Mouse (Mus musculus) forebrain, embryonic 10.5 days (tissue): ENCODE results near the gene Car5b. TPM values are rescaled to one million over a fixed set of nuclear protein-coding genes. Genes with fewer than 3 reads are reported as not detected.

Experiments
- DNase-seq: peaks from one replicate; pipeline ENCODE4 v3.0.0-alpha.2; 2017; ENCODE audit warnings: low spot score; ENCODE audit errors: extremely low spot score
- H3K27ac ChIP-seq: fragments of 300-500 bp; sonication (generic); 2 replicates; pipeline ENCODE4 v1.5.1; 2016; ENCODE audit warnings: mild to moderate bottlenecking
- H3K27me3 ChIP-seq: fragments of 300-500 bp; sonication (generic); 2 replicates; pipeline ENCODE4 v1.6.1; 2016; ENCODE audit warnings: mild to moderate bottlenecking; ENCODE audit not compliant: poor library complexity, severe bottlenecking
- H3K36me3 ChIP-seq: fragments of 300-500 bp; sonication (generic); replicated peaks from 2 replicates; pipeline ENCODE4 v1.6.1; 2016; ENCODE audit warnings: mild to moderate bottlenecking, moderate library complexity
- H3K4me1 ChIP-seq: fragments of 300-500 bp; sonication (generic); 2 replicates; pipeline ENCODE4 v1.6.1; 2016
- H3K4me3 ChIP-seq: fragments of 300-500 bp; sonication (generic); 2 replicates; pipeline ENCODE4 v1.5.1; 2016; ENCODE audit warnings: mild to moderate bottlenecking, moderate library complexity
- H3K9me3 ChIP-seq: fragments of 300-500 bp; sonication (generic); 2 replicates; pipeline ENCODE4 v1.6.1; 2016; ENCODE audit warnings: mild to moderate bottlenecking, moderate library complexity
- WGBS: fragments of 180-500 bp; shearing (Covaris S2); methylation state at CpG from one replicate; pipeline ENCODE4 v1.1.7; 2016; 5-methylcytosine and 5-hydroxymethylcytosine counted together
- polyA plus RNA-seq: library from polyadenylated mRNA; unstranded; fragments of >200 nt; fragmentation: Nextera tagmentation; extraction: Ambion mirVana; gene quantifications from 2 replicates; pipeline ENCODE4 v1.2.1, GENCODE M21; 2016

Gene Car5b
- polyA plus RNA-seq, 1 experiment from 2014 or later: 0.15 TPM

DNA sequence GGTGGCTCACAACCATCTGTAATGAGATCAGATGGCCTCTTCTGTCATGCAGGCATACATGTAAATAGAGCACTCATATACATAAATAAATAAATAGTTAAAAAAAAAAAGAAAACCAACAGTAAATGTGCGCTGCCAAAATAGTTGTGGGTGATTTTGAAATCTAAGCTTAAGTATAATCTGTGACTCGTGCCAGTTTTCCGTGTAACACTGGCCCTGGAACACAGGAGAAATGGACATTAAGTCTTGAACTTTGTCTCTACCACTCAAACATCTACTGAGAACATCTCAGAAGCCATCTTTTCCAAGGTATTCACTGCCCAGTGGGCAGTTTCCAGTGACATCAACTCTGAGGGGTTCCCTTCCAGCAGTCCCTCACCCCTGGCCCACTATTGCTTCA, 12.2 kb downstream of the Car5b start:
- Histone ChIP-seq H3K4me1 (no peaks in the 10 kb centered on the region), H3K4me3 (no peak overlapping the region), H3K27me3 (peaks cover 78% of the 10 kb centered on the region), H3K9me3 (no peaks in the 10 kb centered on the region), H3K36me3 (no peaks in the 10 kb centered on the region), H3K27ac (no peak overlapping the region)
- DNase-seq: no peak
- WGBS: 94% methylated on average over 3 of the region's 3 CpGs

DNA sequence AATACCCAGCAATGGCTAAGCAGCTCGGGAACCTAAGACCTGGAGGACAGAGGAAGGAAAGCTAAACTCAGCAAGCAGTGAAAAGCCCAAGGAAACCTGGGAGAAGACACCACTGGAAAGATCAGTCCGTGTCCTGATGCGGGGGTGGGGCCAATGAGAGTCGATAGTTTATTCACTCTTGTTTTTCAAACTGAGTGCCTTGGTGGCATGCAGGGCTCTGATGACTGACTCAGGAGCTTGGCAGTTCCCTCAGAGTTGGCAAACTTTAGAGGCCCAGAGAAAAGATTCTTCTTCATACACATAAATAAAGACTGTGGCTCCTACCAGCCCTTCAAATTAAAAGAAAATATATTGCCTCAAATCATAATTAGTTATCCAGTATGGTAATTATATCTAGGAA, 12.8 kb downstream of the Car5b start:
- DNase-seq: no peak
- no peaks in the 10 kb centered on the region for H3K4me1 ChIP-seq
- no peaks in the 10 kb centered on the region for H3K36me3 ChIP-seq
- 80% methylated on average over 4 of the region's 4 CpGs for WGBS
- no peak overlapping the region for H3K27ac ChIP-seq
- no peak overlapping the region for H3K4me3 ChIP-seq
- no peaks in the 10 kb centered on the region for H3K9me3 ChIP-seq
- H3K27me3 ChIP-seq: peaks cover 83% of the 10 kb centered on the region

DNA sequence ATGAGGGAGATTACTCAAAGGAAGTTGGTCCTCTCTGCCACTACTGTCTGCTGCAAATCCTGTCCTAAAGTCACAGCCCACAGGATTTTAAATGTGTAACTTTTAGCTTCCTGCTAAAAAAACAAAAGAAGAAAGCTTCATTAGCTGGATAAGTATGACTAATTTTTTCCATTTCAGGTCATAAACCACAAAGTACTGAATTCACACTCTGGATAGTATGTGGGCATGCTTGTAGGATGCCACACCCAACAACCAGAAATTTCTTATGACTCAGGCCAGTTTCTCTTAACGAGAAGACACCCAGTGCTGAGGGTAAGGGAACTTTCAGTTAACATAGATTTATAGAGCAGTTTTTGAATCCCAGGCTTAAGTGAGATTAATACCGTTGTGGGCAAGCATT, 14.5 kb downstream of the Car5b start:
- WGBS: 85% methylated on average over 2 of the region's 2 CpGs
- Histone ChIP-seq H3K27me3 (peaks cover 78% of the 10 kb centered on the region), H3K36me3 (no peaks in the 10 kb centered on the region), H3K4me1 (no peaks in the 10 kb centered on the region), H3K27ac (no peak overlapping the region), H3K9me3 (no peaks in the 10 kb centered on the region), H3K4me3 (no peak overlapping the region)
- DNase-seq: no peak

DNA sequence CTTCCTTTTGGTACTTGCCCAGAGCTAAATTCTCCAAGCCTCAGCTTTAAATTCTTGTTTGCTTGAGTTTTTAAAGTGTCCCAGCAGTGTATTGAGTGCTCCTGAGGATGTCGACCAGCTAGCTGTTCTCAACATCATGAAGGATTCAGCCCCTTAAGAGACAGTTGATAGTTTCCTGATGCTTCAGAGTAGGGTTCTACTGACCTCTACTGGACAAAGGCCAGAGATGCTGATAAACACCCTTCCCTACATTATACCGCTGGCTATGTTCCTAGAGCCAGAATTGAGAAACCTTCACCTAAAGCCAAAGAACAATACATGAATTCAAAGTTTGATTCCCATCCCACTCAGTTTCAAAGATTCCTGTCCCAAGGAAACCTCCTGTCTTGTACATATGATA, 23.0 kb downstream of the Car5b start:
- H3K9me3 ChIP-seq: no peaks in the 10 kb centered on the region
- WGBS: 33% methylated on average over 2 of the region's 2 CpGs
- no peak overlapping the region for H3K27ac ChIP-seq
- DNase-seq: no peak
- H3K27me3 ChIP-seq: peaks cover 77% of the 10 kb centered on the region
- no peak overlapping the region for H3K4me3 ChIP-seq
- H3K36me3 ChIP-seq: no peaks in the 10 kb centered on the region
- H3K4me1 ChIP-seq: no peaks in the 10 kb centered on the region

DNA sequence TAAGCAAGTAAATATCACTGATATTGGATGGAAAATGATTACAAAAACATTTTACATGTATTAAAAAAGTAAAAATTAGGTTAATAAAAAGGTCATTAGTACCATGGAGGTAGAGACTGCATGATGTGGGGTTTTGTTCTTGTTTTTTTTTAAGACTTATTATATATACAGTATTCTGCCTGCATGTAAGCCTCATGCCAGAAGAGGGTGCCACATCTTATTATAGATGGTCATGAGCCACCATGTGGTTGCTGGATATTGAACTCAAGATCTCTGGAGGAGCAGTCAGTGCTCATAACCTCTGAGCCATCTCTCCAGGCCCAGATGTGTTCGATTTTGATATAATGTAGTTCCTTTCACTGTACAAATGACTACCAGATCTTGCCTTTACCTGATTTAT, 27.9 kb downstream of the Car5b start:
- Histone ChIP-seq H3K36me3 (no peaks in the 10 kb centered on the region), H3K9me3 (no peaks in the 10 kb centered on the region), H3K4me1 (no peaks in the 10 kb centered on the region), H3K27me3 (peaks cover 87% of the 10 kb centered on the region), H3K27ac (no peak overlapping the region), H3K4me3 (no peak overlapping the region)
- DNase-seq: no peak
- 86% methylated on average over 1 of the region's 1 CpGs for WGBS

DNA sequence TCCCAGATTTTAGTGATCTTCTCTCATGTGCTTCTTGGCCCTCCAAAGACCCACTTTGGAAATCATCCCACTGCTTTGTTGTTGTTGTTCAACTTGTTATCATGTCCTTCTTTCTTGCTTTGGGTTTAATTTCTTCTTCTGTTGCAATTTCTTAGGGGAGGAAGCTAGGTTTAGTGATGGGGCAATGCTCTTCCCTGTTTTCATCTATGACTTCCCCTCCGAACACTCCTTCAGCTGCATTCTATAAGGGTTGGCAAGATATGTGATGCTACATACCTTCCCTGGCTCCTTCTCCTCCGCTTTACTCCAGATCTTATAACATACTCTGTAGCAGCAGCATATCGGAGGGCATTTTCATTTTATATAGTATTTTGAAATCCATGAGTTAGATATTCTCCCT, 31.0 kb downstream of the Car5b start:
- Histone ChIP-seq H3K36me3 (no peaks in the 10 kb centered on the region), H3K4me1 (no peaks in the 10 kb centered on the region), H3K4me3 (no peak overlapping the region), H3K9me3 (no peaks in the 10 kb centered on the region), H3K27me3 (peaks cover 80% of the 10 kb centered on the region), H3K27ac (no peak overlapping the region)
- DNase-seq: no peak
- WGBS: 91% methylated on average over 3 of the region's 3 CpGs

DNA sequence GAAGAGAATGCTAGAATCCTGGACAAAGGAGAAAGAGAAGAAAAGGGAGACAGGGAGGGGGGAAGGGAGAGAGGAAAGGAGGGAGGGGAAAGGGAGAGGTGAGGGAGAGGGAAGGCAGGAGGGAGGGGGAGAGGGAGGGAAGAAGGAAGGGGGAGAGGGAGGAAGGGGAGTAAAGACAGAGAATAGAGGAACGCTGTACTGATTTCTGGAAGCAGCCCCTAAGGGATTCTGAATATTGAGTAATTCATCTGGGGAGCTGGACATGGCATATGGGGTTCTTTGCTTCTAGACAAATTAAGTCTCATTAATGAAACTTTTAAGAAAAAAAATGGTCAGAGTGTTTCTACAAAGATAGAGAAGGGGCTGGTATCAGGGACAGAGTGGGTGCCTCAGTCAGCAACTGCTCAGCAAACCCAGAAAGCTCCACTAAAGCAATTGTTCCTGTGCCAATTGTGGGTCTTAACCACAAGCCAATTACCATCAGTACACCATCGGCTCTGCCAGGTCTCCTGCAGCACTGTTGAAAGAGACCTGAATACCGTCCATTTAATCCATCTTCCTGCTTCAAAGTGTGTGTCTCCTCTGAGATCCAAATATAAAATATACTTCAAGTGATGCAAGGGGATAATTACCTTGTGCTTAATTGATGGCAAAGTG, 40.0 kb downstream of the Car5b start:
- no peak overlapping the region for H3K4me3 ChIP-seq
- H3K4me1 ChIP-seq: no peaks in the 10 kb centered on the region
- no peak for DNase-seq
- H3K36me3 ChIP-seq: no peaks in the 10 kb centered on the region
- H3K27ac ChIP-seq: no peak overlapping the region
- no peaks in the 10 kb centered on the region for H3K9me3 ChIP-seq
- H3K27me3 ChIP-seq: peaks cover 52% of the 10 kb centered on the region
- 72% methylated on average over 3 of the region's 3 CpGs for WGBS

DNA sequence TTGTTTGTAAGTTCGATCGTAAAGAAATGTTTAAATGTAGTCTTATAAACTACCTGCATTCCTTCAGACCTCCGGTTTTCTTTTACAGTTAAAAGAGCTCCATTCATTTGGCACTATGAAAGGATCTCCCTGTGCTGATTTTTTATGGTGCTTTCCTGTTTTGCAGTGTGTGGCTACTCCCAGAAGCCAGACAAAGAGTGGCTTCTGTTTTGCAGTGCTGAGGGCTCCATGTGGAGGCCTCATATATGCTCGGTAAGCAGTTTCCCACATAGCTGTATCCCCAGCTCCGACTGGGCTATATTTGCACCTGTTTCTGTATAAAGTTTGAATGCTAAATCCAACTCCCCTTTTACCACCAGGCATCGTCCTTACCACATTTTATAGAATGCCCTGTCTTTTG, 45.7 kb downstream of the Car5b start:
- WGBS: 85% methylated on average over 6 of the region's 6 CpGs
- H3K9me3 ChIP-seq: no peaks in the 10 kb centered on the region
- peaks cover 59% of the 10 kb centered on the region for H3K27me3 ChIP-seq
- H3K4me3 ChIP-seq: no peak overlapping the region
- H3K4me1 ChIP-seq: no peaks in the 10 kb centered on the region
- DNase-seq: no peak
- H3K36me3 ChIP-seq: no peaks in the 10 kb centered on the region
- no peak overlapping the region for H3K27ac ChIP-seq

DNA sequence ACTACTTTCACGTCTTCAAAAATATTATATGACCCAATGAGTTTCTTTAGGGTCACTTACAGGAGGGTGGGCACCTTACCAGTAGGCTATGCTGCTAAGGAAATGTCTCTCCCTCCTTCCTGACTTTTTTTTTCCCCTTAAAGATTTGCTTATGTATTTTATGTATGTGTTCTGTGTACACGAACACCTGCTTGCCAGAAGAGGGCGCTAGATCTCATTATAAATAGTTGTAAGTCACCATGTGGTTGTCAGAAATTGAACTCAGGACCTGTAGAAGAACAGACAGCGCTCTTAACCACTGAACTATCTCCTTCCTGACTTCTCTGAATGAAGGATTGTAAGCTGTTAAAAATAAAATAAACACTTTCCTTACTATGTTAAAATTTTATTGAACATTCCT, 46.3 kb downstream of the Car5b start:
- no peak overlapping the region for H3K27ac ChIP-seq
- H3K27me3 ChIP-seq: peaks cover 59% of the 10 kb centered on the region
- H3K4me1 ChIP-seq: no peaks in the 10 kb centered on the region
- WGBS: 55% methylated on average over 4 of the region's 4 CpGs
- no peaks in the 10 kb centered on the region for H3K36me3 ChIP-seq
- no peak for DNase-seq
- no peak overlapping the region for H3K4me3 ChIP-seq
- H3K9me3 ChIP-seq: no peaks in the 10 kb centered on the region

DNA sequence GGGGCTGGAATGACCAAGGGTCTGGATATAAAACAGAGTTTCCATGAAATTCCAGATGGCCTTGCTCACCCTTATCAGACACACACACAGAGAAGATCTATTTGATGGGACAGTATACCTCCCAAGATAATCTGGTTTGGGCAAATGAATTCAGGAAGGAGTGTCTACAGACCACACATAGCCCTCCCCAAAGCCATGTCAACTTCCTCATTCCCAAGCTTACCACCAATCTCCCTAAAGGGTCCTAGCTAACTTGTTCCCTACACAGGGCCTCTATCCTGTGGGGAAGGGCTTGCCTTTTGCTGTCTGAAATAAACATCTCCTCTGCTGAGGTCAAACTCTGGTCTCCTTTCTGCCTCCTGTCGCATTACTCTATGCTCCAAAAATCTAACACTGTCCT, 46.7 kb downstream of the Car5b start:
- 94% methylated on average over 1 of the region's 1 CpGs for WGBS
- H3K36me3 ChIP-seq: no peaks in the 10 kb centered on the region
- no peaks in the 10 kb centered on the region for H3K9me3 ChIP-seq
- no peak overlapping the region for H3K27ac ChIP-seq
- H3K4me1 ChIP-seq: no peaks in the 10 kb centered on the region
- H3K4me3 ChIP-seq: no peak overlapping the region
- H3K27me3 ChIP-seq: peaks cover 60% of the 10 kb centered on the region
- DNase-seq: no peak

DNA sequence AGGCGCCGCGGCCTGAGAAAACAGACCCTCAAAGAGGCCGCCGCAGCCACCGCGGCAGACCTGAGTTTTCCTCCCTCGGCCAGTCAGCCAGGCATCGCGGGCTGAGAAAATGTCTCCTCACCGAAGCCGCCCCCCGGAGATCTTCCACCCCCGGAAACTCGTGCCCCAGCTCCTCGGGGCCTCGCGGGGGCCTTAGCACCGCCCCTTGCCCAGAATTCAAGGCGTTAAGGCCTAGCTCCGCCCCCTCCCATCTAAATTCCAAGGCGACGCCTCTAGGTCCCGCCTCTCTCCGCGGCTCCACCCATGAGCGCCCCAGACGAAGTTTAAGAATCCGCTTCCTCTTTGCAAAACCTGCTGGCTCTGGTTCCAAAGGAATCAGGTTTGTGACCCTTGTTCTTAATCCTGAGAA, 69.3 kb downstream of the Car5b start, which contains the start of gene Zrsr2:
TSS of gene Zrsr2 (minus strand) at position 195 of the 409 bp plus-strand sequence.
- Histone ChIP-seq H3K9me3 (no peaks in the 10 kb centered on the region), H3K27me3 (peaks cover 71% of the 10 kb centered on the region), H3K36me3 (peaks cover 34% of the 10 kb centered on the region), H3K27ac (peak within 1 kb of the TSS; percentile 95), H3K4me3 (peak within 1 kb of the TSS; percentile 69), H3K4me1 (peaks cover 5% of the 10 kb centered on the region; the same call in 1 of the 2 replicates)
- peak; percentile 79 for DNase-seq
- WGBS: 17% methylated on average over 29 of the region's 29 CpGs

DNA sequence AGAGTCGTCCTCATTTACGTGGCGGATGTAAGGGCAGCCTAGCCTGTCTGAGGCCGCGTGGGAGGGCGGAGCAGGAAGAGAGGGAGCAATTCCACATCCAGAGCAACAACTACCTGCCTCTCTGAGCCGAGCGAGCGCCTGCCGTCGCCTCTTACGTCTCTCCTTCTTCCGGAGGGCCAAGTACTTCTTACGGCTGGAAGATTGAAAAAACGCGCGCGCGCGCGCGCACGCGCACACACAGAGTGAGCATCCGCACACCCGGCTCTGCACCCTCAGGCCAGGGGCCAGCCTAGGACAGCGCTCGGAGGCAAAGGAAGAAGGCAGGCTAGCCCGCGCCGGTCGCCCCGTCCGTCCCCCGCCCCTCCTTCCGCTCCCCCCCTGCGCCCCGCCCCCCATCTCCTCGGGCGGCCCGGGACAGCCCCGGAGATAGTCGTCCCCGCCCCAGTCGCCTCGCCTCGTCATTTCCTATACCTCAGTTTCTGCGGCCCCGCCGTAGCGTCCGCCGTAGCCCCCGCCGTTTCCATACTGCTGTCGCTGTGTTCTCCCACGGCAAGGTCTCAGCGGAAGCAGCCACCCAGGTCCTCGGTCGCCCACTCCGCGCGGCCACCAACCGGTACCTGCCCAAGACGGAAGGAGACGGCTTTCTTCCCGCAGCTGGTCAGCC, 69.9 kb downstream of the Car5b start:
- WGBS: 23% methylated on average over 52 of the region's 67 CpGs
- peak; percentile 72 for DNase-seq
- Histone ChIP-seq H3K9me3 (no peaks in the 10 kb centered on the region), H3K36me3 (peaks cover 37% of the 10 kb centered on the region), H3K4me1 (peaks cover 5% of the 10 kb centered on the region; the same call in 1 of the 2 replicates), H3K4me3 (peak overlapping the region; percentile 69), H3K27ac (peak overlapping the region; percentile 95), H3K27me3 (peaks cover 72% of the 10 kb centered on the region)

DNA sequence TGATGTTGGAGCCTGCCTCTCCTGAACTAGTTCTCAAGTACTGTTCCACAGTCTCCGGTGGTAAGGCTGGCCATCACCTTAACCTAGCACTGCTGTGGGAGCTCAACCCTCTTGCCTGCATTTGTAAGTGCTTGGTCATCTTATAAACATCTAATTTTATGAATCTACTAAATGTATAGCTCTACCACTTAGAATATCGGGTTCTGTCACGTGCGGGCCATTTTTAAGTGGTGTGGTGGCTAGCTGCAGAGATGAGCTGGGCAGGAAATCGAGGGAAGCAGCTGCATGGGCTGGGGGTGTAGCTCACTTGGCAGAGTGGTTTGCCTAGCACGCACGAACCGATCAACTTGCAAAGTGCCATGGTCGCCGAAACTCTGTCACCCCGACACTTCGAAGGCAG, 70.4 kb downstream of the Car5b start:
- Histone ChIP-seq H3K27ac (peak overlapping the region; percentile 95), H3K4me3 (peak overlapping the region; percentile 69), H3K4me1 (peaks cover 5% of the 10 kb centered on the region; the same call in 1 of the 2 replicates), H3K27me3 (peaks cover 70% of the 10 kb centered on the region), H3K9me3 (no peaks in the 10 kb centered on the region), H3K36me3 (peaks cover 43% of the 10 kb centered on the region)
- DNase-seq: no peak
- 45% methylated on average over 12 of the region's 12 CpGs for WGBS
